Mouse (Mus musculus) limb, embryonic 14.5 days (tissue): ENCODE results near the gene Accsl. TPM values are rescaled to one million over a fixed set of nuclear protein-coding genes. Genes with fewer than 3 reads are reported as not detected.

Source experiments
- ATAC-seq: fragments of 200-750 bp; cut with Nextera tagmentation; 2 replicates; pipeline ENCODE4 v1.8.0; 2017; ENCODE audit warnings: low read depth, moderate number of reproducible peaks, moderate TSS enrichment; ENCODE audit not compliant: low FRiP score
- DNase-seq: peaks from one replicate; pipeline ENCODE4 v3.0.0-alpha.2; 2015; ENCODE audit warnings: low spot score
- H3K27ac ChIP-seq: fragments of 300-500 bp; sonication (generic); replicated peaks from 2 replicates; pipeline ENCODE4 v1.5.1; 2014; ENCODE audit warnings: low read depth, mild to moderate bottlenecking, low read length, moderate library complexity, mixed read lengths
- H3K27me3 ChIP-seq: fragments of 300-500 bp; sonication (generic); 2 replicates; pipeline ENCODE4 v1.6.1; 2014; ENCODE audit warnings: low read length, mixed read lengths; ENCODE audit not compliant: control insufficient read depth, insufficient read depth
- H3K36me3 ChIP-seq: fragments of 300-500 bp; sonication (generic); 2 replicates; pipeline ENCODE4 v1.6.1; 2014; ENCODE audit warnings: mild to moderate bottlenecking, low read length, moderate library complexity, mixed read lengths; ENCODE audit not compliant: control insufficient read depth, insufficient read depth
- H3K4me1 ChIP-seq: fragments of 300-500 bp; sonication (generic); 2 replicates; pipeline ENCODE4 v1.6.1; 2014; ENCODE audit warnings: antibody characterized with exemption, low read length, mixed read lengths; ENCODE audit not compliant: control insufficient read depth, insufficient read depth
- H3K4me2 ChIP-seq: fragments of 300-500 bp; sonication (generic); replicated peaks from 2 replicates; pipeline ENCODE4 v1.6.1; 2014; ENCODE audit warnings: low read depth, mild to moderate bottlenecking, low read length, moderate library complexity; ENCODE audit not compliant: severe bottlenecking
- H3K4me3 ChIP-seq: fragments of 300-500 bp; sonication (generic); replicated peaks from 2 replicates; pipeline ENCODE4 v1.5.1; 2014; ENCODE audit warnings: low read length
- H3K9ac ChIP-seq: fragments of 300-500 bp; sonication (generic); 2 replicates; pipeline ENCODE4 v1.6.1; 2014; ENCODE audit warnings: mild to moderate bottlenecking, low read depth, low read length, moderate library complexity; ENCODE audit not compliant: severe bottlenecking
- H3K9me3 ChIP-seq: fragments of 300-500 bp; sonication (generic); 2 replicates; pipeline ENCODE4 v1.6.1; 2016; ENCODE audit warnings: low read length; ENCODE audit not compliant: control insufficient read depth
- POLR2A ChIP-seq: fragments of 200-500 bp; IDR thresholded peaks from 2 replicates; pipeline ENCODE4 v1.8.0; 2012; ENCODE audit warnings: inconsistent platforms, mild to moderate bottlenecking, moderate library complexity, borderline replicate concordance; ENCODE audit not compliant: insufficient read depth, insufficient read length; ENCODE audit errors: extremely low read depth
- WGBS: fragments of 180-500 bp; shearing (Covaris S2); extraction: QIAGEN DNeasy Blood & Tissue Kit; methylation state at CpG from one replicate; pipeline ENCODE4 v1.1.7; 2014; 5-methylcytosine and 5-hydroxymethylcytosine counted together
- polyA plus RNA-seq, 2 experiments: library from polyadenylated mRNA; depleted of rRNA in 1 of 2; stranded (reverse) in 1 of 2; unstranded in 1 of 2; fragments of >200 nt; fragmentation: Nextera tagmentation in 1 of 2; extraction: Ambion mirVana in 1 of 2; gene quantifications; 2 replicates each; pipeline versions ENCODE4 v1.2.1 to v1.2.3; 2012 to 2014

Accsl gene
- polyA plus RNA-seq (2012; rRNA removed) (0.15 and 0.17 TPM in 2 replicates), polyA plus RNA-seq (2014; fragmentation: Nextera tagmentation; extraction: Ambion mirVana) (0.29 TPM in 1 of 2 replicates, not detected in the other)

GRCm38 (mm10) chr2:93869107-93869600, at the start of gene Accsl:
TSS of gene Accsl (minus strand) at chr2:93869157.
- Histone ChIP-seq H3K36me3 (no peaks in the 10 kb centered on the region), H3K9me3 (no peaks in the 10 kb centered on the region), H3K27ac (no peak within 1 kb of the TSS), H3K4me2 (no peak within 1 kb of the TSS), H3K27me3 (no peaks in the 10 kb centered on the region), H3K4me3 (no peak within 1 kb of the TSS), H3K4me1 (no peaks in the 10 kb centered on the region), H3K9ac (no peak within 1 kb of the TSS)
- ATAC-seq = no peak
- WGBS = 74% methylated on average over 7 of the region's 7 CpGs
- no peak for DNase-seq
- TF ChIP-seq POLR2A = no peak

GRCm38 (mm10) chr2:93913552-93913951, 44.6 kb upstream of the Accsl start:
- Histone ChIP-seq H3K27me3 (no peaks in the 10 kb centered on the region), H3K4me2 (no peak overlapping the region), H3K27ac (no peak overlapping the region), H3K4me3 (no peak overlapping the region), H3K9ac (no peak overlapping the region), H3K9me3 (no peaks in the 10 kb centered on the region), H3K36me3 (no peaks in the 10 kb centered on the region), H3K4me1 (no peaks in the 10 kb centered on the region)
- ATAC-seq (no peak), DNase-seq (no peak)
- TF ChIP-seq POLR2A = no peak
- 91% methylated on average over 2 of the region's 2 CpGs for WGBS

- H3K4me3 ChIP-seq = no peak overlapping the region
- H3K9ac ChIP-seq = no peak overlapping the region
- H3K4me2 ChIP-seq = no peak overlapping the region
- H3K27ac ChIP-seq = no peak overlapping the region
- H3K4me1 ChIP-seq = no peaks in the 10 kb centered on the region
- no peak for DNase-seq
- ATAC-seq = no peak
- no peak for TF ChIP-seq POLR2A
- no peaks in the 10 kb centered on the region for H3K36me3 ChIP-seq
- H3K9me3 ChIP-seq = no peaks in the 10 kb centered on the region
- WGBS = 83% methylated on average over 10 of the region's 10 CpGs
- no peaks in the 10 kb centered on the region for H3K27me3 ChIP-seq
These were observed 43.0 kb upstream of the Accsl start for GRCm38 (mm10) chr2:93911942-93912341.

- Histone ChIP-seq H3K27ac (no peak overlapping the region), H3K27me3 (no peaks in the 10 kb centered on the region), H3K4me2 (no peak overlapping the region), H3K4me1 (no peaks in the 10 kb centered on the region), H3K9ac (no peak overlapping the region), H3K36me3 (no peaks in the 10 kb centered on the region), H3K4me3 (no peak overlapping the region), H3K9me3 (no peaks in the 10 kb centered on the region)
- TF ChIP-seq POLR2A = no peak
- no peak for ATAC-seq
- 80% methylated on average over 5 of the region's 5 CpGs for WGBS
- no peak for DNase-seq
These were observed 40.8 kb upstream of the Accsl start for GRCm38 (mm10) chr2:93909716-93910115.

GRCm38 (mm10) chr2:93907519-93908294, 38.8 kb upstream of the Accsl start:
- no peak overlapping the region for H3K4me3 ChIP-seq
- no peak overlapping the region for H3K27ac ChIP-seq

More at GRCm38 (mm10) chr2:93907519-93908294, 38.8 kb upstream of the Accsl start:
- Histone ChIP-seq H3K36me3 (no peaks in the 10 kb centered on the region), H3K9ac (no peak overlapping the region), H3K4me1 (no peaks in the 10 kb centered on the region), H3K9me3 (no peaks in the 10 kb centered on the region), H3K4me2 (no peak overlapping the region), H3K27me3 (no peaks in the 10 kb centered on the region)
- DNase-seq = no peak
- TF ChIP-seq POLR2A = no peak
- no peak for ATAC-seq
- 35% methylated on average over 9 of the region's 9 CpGs for WGBS
